Mouse (Mus musculus): Measurements from ENCODE around the gene Fis1.

- no peak for TF ChIP-seq CTCF (IDR thresholded peaks at IDR 0.05; ENCODE audit: low read depth)
- TF ChIP-seq EP300 (optimal IDR thresholded peaks at IDR 0.05), result no peak
These were observed 33.4 kb upstream of the Fis1 start for GRCm38 (mm10) chr5:136919546-136920301.

All from stomach, postnatal 0 days (tissue).